Mouse (Mus musculus) left cerebral cortex, postnatal 14 days (tissue): ENCODE results near the gene Emilin1. TPM values are rescaled to one million over a fixed set of nuclear protein-coding genes. Genes with fewer than 3 reads are reported as not detected.

ENCODE experiments used
- total RNA-seq, 2 experiments: library from RNA; stranded (reverse); gene quantifications; 2 replicates each; pipeline ENCODE4 v1.2.3; 2021

The Emilin1 gene
- total RNA-seq, 2 experiments from 2014 or later: 4.5 to 4.9 TPM

Other genes starting within 250 kb of the Emilin1 start
- 1 to 10 TPM; 8.1 to 9.5 TPM for gene Cenpa, start 246.6 kb upstream of the Emilin1 start, total RNA-seq
- gene Dpysl5, start 201.8 kb upstream of the Emilin1 start, total RNA-seq: 100 to 1,000 TPM; 102 to 111 TPM
- gene Mapre3, start 98.8 kb upstream of the Emilin1 start, total RNA-seq: 100 to 1,000 TPM; 214 to 218 TPM
- 10 to 100 TPM; 69.1 to 69.4 TPM for gene Tmem214, start 45.4 kb upstream of the Emilin1 start, total RNA-seq
- 10 to 100 TPM; 14.7 to 16.5 TPM for gene Agbl5, start 24.7 kb upstream of the Emilin1 start, total RNA-seq
- gene Ost4, start 5.6 kb upstream of the Emilin1 start, total RNA-seq: 100 to 1,000 TPM in 1 of 2 experiments, 10 to 100 TPM in 1; 96.8 to 101 TPM
- gene Khk, start 8.0 kb downstream of the Emilin1 start, total RNA-seq: 1 to 10 TPM; 8.3 to 9.1 TPM
- gene Cgref1, start 32.2 kb downstream of the Emilin1 start, total RNA-seq: 10 to 100 TPM; 33.2 to 35.3 TPM
- 100 to 1,000 TPM; 122 to 140 TPM for gene Preb, start 47.0 kb downstream of the Emilin1 start, total RNA-seq
- gene Tcf23, start 55.3 kb downstream of the Emilin1 start, total RNA-seq: under 1 TPM in 1 of 2 experiments, not detected in 1; 0.09 TPM
- 10 to 100 TPM; 71.4 to 75.3 TPM for gene Atraid, start 134.9 kb downstream of the Emilin1 start, total RNA-seq
- gene Slc5a6, start 135.5 kb downstream of the Emilin1 start, total RNA-seq: 10 to 100 TPM; 11.8 to 18.0 TPM
- gene Cad, start 141.4 kb downstream of the Emilin1 start, total RNA-seq: 10 to 100 TPM; 17.9 to 19.4 TPM
- not detected for gene Dnajc5g, start 192.9 kb downstream of the Emilin1 start, total RNA-seq
- 100 to 1,000 TPM; 148 to 193 TPM for gene Slc30a3, start 194.8 kb downstream of the Emilin1 start, total RNA-seq
- gene Trim54, start 203.3 kb downstream of the Emilin1 start, total RNA-seq: 1 to 10 TPM; 1.9 to 2.0 TPM
- 1 to 10 TPM; 2.5 to 2.7 TPM for gene Ucn, start 225.4 kb downstream of the Emilin1 start, total RNA-seq
- 10 to 100 TPM; 40.5 to 49.8 TPM for gene Mpv17, start 240.8 kb downstream of the Emilin1 start, total RNA-seq